Mouse (Mus musculus): ENCODE measurements around the gene Parp4. TPM values are rescaled to one million over a fixed set of nuclear protein-coding genes. Genes with fewer than 3 reads are reported as not detected.
A peak's percentile ranks its signal among the peaks of the same experiment; 100 is the strongest.

Gene Parp4
- polyA plus RNA-seq, 1 experiment from 2014 or later, result 2.1 TPM

DNA sequence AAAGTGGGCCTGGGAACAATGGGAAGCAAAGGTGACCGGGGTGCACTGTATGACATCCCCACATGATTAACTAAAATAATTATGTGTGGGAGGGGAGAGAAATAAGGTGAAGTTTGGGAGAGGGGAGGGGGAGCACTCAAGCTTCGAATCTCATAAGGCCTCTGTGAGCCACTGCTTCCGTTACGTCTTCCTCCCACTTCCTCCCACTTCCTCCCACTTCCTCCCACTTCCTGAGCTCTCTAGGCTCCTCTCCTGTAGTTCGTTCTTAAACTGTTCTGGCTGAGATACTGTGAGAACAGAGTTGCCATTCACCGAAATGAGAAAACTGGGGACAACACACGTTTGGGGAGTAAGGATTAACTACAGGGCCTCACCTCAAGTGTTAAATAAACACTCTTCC, 7.9 kb upstream of the Parp4 start:
- H3K4me2 ChIP-seq (ENCODE audit: low read depth, low read length), result no peak overlapping the region
- H3K9me3 ChIP-seq (replicated peaks; ENCODE audit: control insufficient read depth, low read length), result no peaks in the 10 kb centered on the region
- peaks cover 13% of the 10 kb centered on the region for H3K4me1 ChIP-seq (ENCODE audit: control insufficient read depth, low read depth, low read length)
- H3K4me3 ChIP-seq (ENCODE audit: low read depth, low read length), result no peak overlapping the region
- peaks cover 9% of the 10 kb centered on the region; the same call in 1 of the 2 replicates for H3K36me3 ChIP-seq (ENCODE audit: control insufficient read depth, insufficient read depth)
- H3K27ac ChIP-seq (ENCODE audit: low read length), result no peak overlapping the region
- 33% methylated on average over 7 of the region's 7 CpGs for WGBS (ENCODE audit: insufficient replicate concordance)
- H3K27me3 ChIP-seq (ENCODE audit: control insufficient read depth, insufficient read depth, low read depth, low read length), result no peaks in the 10 kb centered on the region
- no peak overlapping the region for H3K9ac ChIP-seq (ENCODE audit: low read depth, low read length)
- ATAC-seq (ENCODE audit: low read depth), result no peak

DNA sequence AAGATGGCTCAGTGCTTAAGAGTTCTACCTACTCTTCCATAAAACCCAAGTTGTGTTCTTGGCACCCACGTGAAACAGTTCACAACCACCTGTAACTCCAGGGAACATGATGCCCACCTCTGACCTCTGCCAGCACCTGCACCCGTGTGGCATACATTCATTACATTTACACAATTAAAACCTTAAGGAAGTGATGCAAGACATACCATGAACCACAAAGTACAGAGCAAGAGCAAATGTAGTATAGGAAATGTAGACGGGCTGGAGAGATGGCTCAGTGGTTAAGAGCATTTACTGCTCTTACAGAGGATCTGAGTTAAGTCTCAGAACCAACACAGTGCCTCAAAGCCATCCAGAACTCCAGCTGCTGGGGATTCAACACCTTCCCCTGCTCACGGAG, 6.4 kb upstream of the Parp4 start:
- H3K9me3 ChIP-seq (replicated peaks; ENCODE audit: control insufficient read depth, low read length), result no peaks in the 10 kb centered on the region
- H3K4me1 ChIP-seq (ENCODE audit: control insufficient read depth, low read depth, low read length), result peaks cover 15% of the 10 kb centered on the region
- H3K27ac ChIP-seq (ENCODE audit: low read length), result no peak overlapping the region
- H3K9ac ChIP-seq (ENCODE audit: low read depth, low read length), result no peak overlapping the region
- no peak overlapping the region for H3K4me3 ChIP-seq (ENCODE audit: low read depth, low read length)
- H3K4me2 ChIP-seq (ENCODE audit: low read depth, low read length), result no peak overlapping the region
- no peak for ATAC-seq (ENCODE audit: low read depth)
- WGBS (ENCODE audit: insufficient replicate concordance), result 54% methylated on average over 4 of the region's 4 CpGs
- H3K27me3 ChIP-seq (ENCODE audit: control insufficient read depth, insufficient read depth, low read depth, low read length), result no peaks in the 10 kb centered on the region
- H3K36me3 ChIP-seq (ENCODE audit: control insufficient read depth, insufficient read depth), result no peaks in the 10 kb centered on the region; the same call in 1 of the 2 replicates

DNA sequence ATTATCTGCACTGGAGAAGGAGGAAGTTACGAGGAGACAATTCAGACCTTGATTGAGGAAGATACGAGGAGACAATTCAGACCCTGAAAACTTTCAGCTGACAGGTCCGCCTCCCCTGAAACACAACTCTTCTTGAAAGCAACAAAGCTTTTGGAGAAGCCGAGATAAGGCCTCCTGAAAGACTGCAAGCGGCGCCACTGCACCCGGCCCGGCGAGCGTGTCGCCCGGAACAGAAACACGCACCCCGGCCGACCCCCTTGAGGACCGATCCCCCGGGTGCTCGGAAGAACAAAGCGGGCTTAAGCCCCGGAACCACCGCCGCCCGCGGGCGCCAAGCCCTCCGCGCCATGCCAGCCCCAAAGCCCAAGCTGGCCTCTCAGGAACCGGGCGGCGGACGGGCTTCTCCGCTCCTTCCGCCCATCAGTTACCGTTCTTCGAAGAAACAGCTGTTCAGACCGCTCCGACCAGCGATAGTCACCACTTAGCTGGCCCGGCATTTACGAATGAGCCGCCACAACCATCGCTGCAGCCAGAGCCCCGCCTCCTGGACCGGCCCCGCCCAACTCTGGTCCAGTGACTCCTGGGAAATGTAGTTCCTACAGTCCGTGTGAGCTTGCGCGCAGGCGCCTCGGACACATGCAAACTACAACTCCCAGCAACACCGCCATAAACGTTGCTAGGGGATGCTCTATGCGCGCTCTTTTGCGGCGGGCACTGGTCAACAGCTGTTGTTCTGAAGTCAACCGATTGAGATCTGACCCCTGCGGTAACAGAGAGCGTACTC, 3.9 kb upstream of the Parp4 start:
- H3K4me2 ChIP-seq (ENCODE audit: low read depth, low read length), result peak overlapping the region; percentile 85
- no peaks in the 10 kb centered on the region for H3K9me3 ChIP-seq (replicated peaks; ENCODE audit: control insufficient read depth, low read length)
- H3K4me3 ChIP-seq (ENCODE audit: low read depth, low read length), result peak overlapping the region; percentile 90
- peak overlapping the region; percentile 97 for H3K27ac ChIP-seq (ENCODE audit: low read length)
- H3K4me1 ChIP-seq (ENCODE audit: control insufficient read depth, low read depth, low read length), result peaks cover 24% of the 10 kb centered on the region
- ATAC-seq (ENCODE audit: low read depth), result peak; percentile 96
- peak overlapping the region; percentile 88 for H3K9ac ChIP-seq (ENCODE audit: low read depth, low read length)
- WGBS (ENCODE audit: insufficient replicate concordance), result under 1% methylated on average over 59 of the region's 59 CpGs
- H3K36me3 ChIP-seq (ENCODE audit: control insufficient read depth, insufficient read depth), result no peaks in the 10 kb centered on the region
- no peaks in the 10 kb centered on the region for H3K27me3 ChIP-seq (ENCODE audit: control insufficient read depth, insufficient read depth, low read depth, low read length)

- H3K4me3 ChIP-seq (ENCODE audit: low read depth, low read length), result peak overlapping the region; percentile 90
- no peaks in the 10 kb centered on the region for H3K9me3 ChIP-seq (replicated peaks; ENCODE audit: control insufficient read depth, low read length)
- no peak overlapping the region for H3K27ac ChIP-seq (ENCODE audit: low read length)
- peaks cover 24% of the 10 kb centered on the region for H3K4me1 ChIP-seq (ENCODE audit: control insufficient read depth, low read depth, low read length)
- no peaks in the 10 kb centered on the region for H3K27me3 ChIP-seq (ENCODE audit: control insufficient read depth, insufficient read depth, low read depth, low read length)
- no peaks in the 10 kb centered on the region for H3K36me3 ChIP-seq (ENCODE audit: control insufficient read depth, insufficient read depth)
- peak overlapping the region; percentile 55; the same call in 1 of the 2 replicates for H3K9ac ChIP-seq (ENCODE audit: low read depth, low read length)
- ATAC-seq (ENCODE audit: low read depth), result no peak
- WGBS (ENCODE audit: insufficient replicate concordance), result 72% methylated on average over 2 of the region's 2 CpGs
- H3K4me2 ChIP-seq (ENCODE audit: low read depth, low read length), result peak overlapping the region; percentile 62
Measured at GRCm38 (mm10) chr14:56572546-56572945, 2.9 kb upstream of the Parp4 start.

DNA sequence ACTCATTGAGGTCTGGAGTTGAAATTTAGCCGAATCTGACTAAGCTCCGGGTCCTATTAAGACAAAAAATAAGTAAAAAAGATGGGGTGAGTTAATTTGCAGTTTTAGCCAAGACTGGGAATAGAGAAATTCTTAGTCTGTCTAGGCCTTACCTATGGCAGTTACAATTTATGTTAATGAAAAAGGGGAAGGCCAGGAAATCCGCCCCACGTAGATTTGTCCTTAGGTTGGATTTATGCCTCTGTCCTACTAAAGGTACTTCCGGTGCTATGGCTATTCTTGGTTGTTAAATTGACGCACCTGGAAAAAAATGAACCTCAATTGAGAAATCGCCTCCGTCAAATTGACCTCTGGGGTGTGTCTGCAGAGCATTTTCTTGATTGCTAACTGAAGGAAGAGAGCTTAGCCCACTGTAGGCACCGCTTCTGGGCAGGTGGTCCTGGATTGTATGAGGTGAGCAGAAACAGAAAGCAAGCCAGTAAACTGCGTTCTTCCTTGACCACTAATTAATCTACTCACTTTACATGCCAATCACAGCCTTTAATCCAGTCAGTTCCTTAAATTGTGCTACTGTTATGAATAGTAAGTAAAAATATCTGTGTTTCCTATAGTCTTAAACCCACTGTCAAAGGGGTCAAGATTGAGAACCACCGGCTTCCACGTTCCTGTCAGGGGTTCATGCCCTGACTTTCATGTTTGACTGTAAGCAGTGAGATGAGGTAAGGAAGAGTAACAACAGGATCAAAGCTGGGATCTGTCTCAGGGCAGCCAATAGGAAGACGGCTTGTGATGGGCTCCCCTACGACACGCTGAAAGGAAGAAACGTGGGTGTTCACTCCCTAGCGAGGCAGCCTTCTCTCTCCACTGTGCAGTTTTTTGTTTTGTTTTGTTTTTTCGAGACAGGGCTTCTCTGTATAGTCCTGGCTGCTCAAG, 816 bp downstream of the Parp4 start:
- Histone ChIP-seq H3K9ac (ENCODE audit: low read depth, low read length) (no peak overlapping the region; the same call in 1 of the 2 replicates), H3K36me3 (ENCODE audit: control insufficient read depth, insufficient read depth) (no peaks in the 10 kb centered on the region), H3K9me3 (replicated peaks; ENCODE audit: control insufficient read depth, low read length) (no peaks in the 10 kb centered on the region), H3K4me2 (ENCODE audit: low read depth, low read length) (peak overlapping the region; percentile 75), H3K27ac (ENCODE audit: low read length) (no peak overlapping the region), H3K4me3 (ENCODE audit: low read depth, low read length) (peak overlapping the region; percentile 70), H3K27me3 (ENCODE audit: control insufficient read depth, insufficient read depth, low read depth, low read length) (no peaks in the 10 kb centered on the region), H3K4me1 (ENCODE audit: control insufficient read depth, low read depth, low read length) (peaks cover 12% of the 10 kb centered on the region)
- no peak for ATAC-seq (ENCODE audit: low read depth)
- 57% methylated on average over 18 of the region's 18 CpGs for WGBS (ENCODE audit: insufficient replicate concordance)

- 66% methylated on average over 8 of the region's 8 CpGs for whole genome bisulfite sequencing (ENCODE audit: insufficient replicate concordance)
- H3K4me1 ChIP-seq (ENCODE audit: control insufficient read depth, low read depth, low read length), result peaks cover 9% of the 10 kb centered on the region
- H3K36me3 ChIP-seq (ENCODE audit: control insufficient read depth, insufficient read depth), result no peaks in the 10 kb centered on the region
- no peak for ATAC-seq (ENCODE audit: low read depth)
- H3K9me3 ChIP-seq (replicated peaks; ENCODE audit: control insufficient read depth, low read length), result no peaks in the 10 kb centered on the region
- no peak overlapping the region for H3K4me3 ChIP-seq (ENCODE audit: low read depth, low read length)
- H3K27ac ChIP-seq (ENCODE audit: low read length), result no peak overlapping the region
- H3K4me2 ChIP-seq (ENCODE audit: low read depth, low read length), result no peak overlapping the region
- no peaks in the 10 kb centered on the region for H3K27me3 ChIP-seq (ENCODE audit: control insufficient read depth, insufficient read depth, low read depth, low read length)
- H3K9ac ChIP-seq (ENCODE audit: low read depth, low read length), result no peak overlapping the region
Measured at GRCm38 (mm10) chr14:56579011-56579410, 3.6 kb downstream of the Parp4 start.

- Histone ChIP-seq H3K27ac (ENCODE audit: low read length) (no peak overlapping the region), H3K4me2 (ENCODE audit: low read depth, low read length) (no peak overlapping the region), H3K9me3 (replicated peaks; ENCODE audit: control insufficient read depth, low read length) (no peaks in the 10 kb centered on the region), H3K4me1 (ENCODE audit: control insufficient read depth, low read depth, low read length) (peaks cover 2% of the 10 kb centered on the region; the same call in 1 of the 2 replicates), H3K27me3 (ENCODE audit: control insufficient read depth, insufficient read depth, low read depth, low read length) (no peaks in the 10 kb centered on the region), H3K9ac (ENCODE audit: low read depth, low read length) (no peak overlapping the region), H3K4me3 (ENCODE audit: low read depth, low read length) (no peak overlapping the region), H3K36me3 (ENCODE audit: control insufficient read depth, insufficient read depth) (no peaks in the 10 kb centered on the region)
- no peak for ATAC-seq (ENCODE audit: low read depth)
- WGBS (ENCODE audit: insufficient replicate concordance), result 38% methylated on average over 5 of the region's 5 CpGs
Measured at GRCm38 (mm10) chr14:56581117-56581516, 5.7 kb downstream of the Parp4 start.

GRCm38 (mm10) chr14:56582294-56582693, 6.9 kb downstream of the Parp4 start:
- Histone ChIP-seq H3K36me3 (ENCODE audit: control insufficient read depth, insufficient read depth) (no peaks in the 10 kb centered on the region), H3K4me3 (ENCODE audit: low read depth, low read length) (no peak overlapping the region), H3K4me1 (ENCODE audit: control insufficient read depth, low read depth, low read length) (no peaks in the 10 kb centered on the region), H3K9me3 (replicated peaks; ENCODE audit: control insufficient read depth, low read length) (no peaks in the 10 kb centered on the region), H3K27me3 (ENCODE audit: control insufficient read depth, insufficient read depth, low read depth, low read length) (no peaks in the 10 kb centered on the region), H3K4me2 (ENCODE audit: low read depth, low read length) (no peak overlapping the region), H3K9ac (ENCODE audit: low read depth, low read length) (no peak overlapping the region), H3K27ac (ENCODE audit: low read length) (no peak overlapping the region)
- WGBS (ENCODE audit: insufficient replicate concordance), result 74% methylated on average over 6 of the region's 6 CpGs
- no peak for ATAC-seq (ENCODE audit: low read depth)

- H3K4me1 ChIP-seq (ENCODE audit: control insufficient read depth, low read depth, low read length), result no peaks in the 10 kb centered on the region
- ATAC-seq (ENCODE audit: low read depth), result no peak
Measured at GRCm38 (mm10) chr14:56592191-56592590, 16.8 kb downstream of the Parp4 start.

More at GRCm38 (mm10) chr14:56592191-56592590, 16.8 kb downstream of the Parp4 start:
- Histone ChIP-seq H3K36me3 (ENCODE audit: control insufficient read depth, insufficient read depth) (no peaks in the 10 kb centered on the region), H3K27me3 (ENCODE audit: control insufficient read depth, insufficient read depth, low read depth, low read length) (no peaks in the 10 kb centered on the region), H3K9me3 (replicated peaks; ENCODE audit: control insufficient read depth, low read length) (no peaks in the 10 kb centered on the region), H3K4me2 (ENCODE audit: low read depth, low read length) (no peak overlapping the region), H3K9ac (ENCODE audit: low read depth, low read length) (no peak overlapping the region), H3K4me3 (ENCODE audit: low read depth, low read length) (no peak overlapping the region), H3K27ac (ENCODE audit: low read length) (no peak overlapping the region)
- 73% methylated on average over 9 of the region's 9 CpGs for WGBS (ENCODE audit: insufficient replicate concordance)
